ENCODE assay signal across 8 mouse cellular contexts in the genomic region with DNA sequence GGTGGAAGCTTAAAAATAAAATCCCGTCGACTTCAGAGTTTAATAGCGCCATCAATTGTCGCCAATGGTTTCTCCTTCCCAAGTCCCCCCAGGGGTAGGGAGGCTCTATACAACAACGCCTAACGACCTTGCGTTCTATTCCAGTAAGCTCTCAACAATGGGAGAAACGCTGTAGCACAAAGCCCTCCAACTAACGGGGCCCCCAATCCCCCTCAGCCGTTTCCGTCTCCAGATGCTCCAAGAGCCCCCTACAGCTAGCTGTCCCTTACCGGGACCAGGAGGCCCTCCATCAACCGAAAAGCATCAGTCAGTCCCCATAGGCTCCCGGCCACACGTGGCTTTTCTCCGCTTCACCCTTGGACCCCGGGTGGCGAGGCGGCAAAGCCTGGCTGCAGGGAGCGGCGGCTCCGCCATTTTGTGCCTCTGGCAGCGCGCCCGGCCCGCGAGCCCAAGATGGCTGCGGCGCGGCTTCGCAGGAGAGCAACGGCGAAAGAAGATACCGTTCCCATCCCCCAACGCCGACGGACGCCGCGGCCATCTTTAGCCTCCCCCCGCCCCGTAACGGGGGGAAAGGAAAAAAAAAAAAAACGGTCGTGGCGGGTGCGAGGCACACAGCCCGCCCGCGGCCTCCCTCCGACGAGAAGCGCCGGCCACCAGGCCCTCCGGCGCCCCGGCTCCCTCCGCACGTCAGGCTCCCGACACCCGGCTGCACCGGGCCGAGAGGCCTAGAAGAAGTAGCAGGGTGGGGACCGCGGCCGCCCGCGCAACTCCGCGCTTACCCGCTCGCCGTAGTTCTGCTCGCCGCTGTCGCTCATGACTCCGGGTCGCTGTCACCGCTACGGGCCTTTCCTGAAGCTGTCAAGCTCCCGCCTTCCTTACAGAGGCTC. TPM values are rescaled to one million over a fixed set of nuclear protein-coding genes. Genes with fewer than 3 reads are reported as not detected.
DNase-seq lines count a peak whose midpoint lies in the region; ATAC-seq and TF ChIP-seq lines count a peak whose summit lies in the region.

No protein-coding gene starts in this region.

- no peaks in the 10 kb centered on the region for H3K27me3 ChIP-seq in CH12.LX (replicated peaks)
- H3K27me3 ChIP-seq in forebrain, embryonic 12.5 days, result no peaks in the 10 kb centered on the region
- no peaks in the 10 kb centered on the region for H3K27me3 ChIP-seq in heart, postnatal 0 days (ENCODE audit: control insufficient read depth, insufficient read depth, low read length)
- H3K27me3 ChIP-seq in liver, embryonic 16.5 days (ENCODE audit: control insufficient read depth, insufficient read depth, low read depth, low read length), result no peaks in the 10 kb centered on the region
- H3K27me3 ChIP-seq in neural tube, embryonic 13.5 days, result no peaks in the 10 kb centered on the region

- TF ChIP-seq CTCF in CH12.LX (conservative IDR thresholded peaks at IDR 0.05 in 1 of 2, IDR thresholded peaks at IDR 0.05 in 1 of 2; ENCODE audit: low read depth in 2 of 2, low read length in 2 of 2), result no peak
- no peak for TF ChIP-seq CTCF in heart, postnatal 0 days (IDR thresholded peaks at IDR 0.05; ENCODE audit: low read depth)

- TF ChIP-seq EP300 in CH12.LX (IDR thresholded peaks at IDR 0.05; ENCODE audit: low read length), result no peak
- TF ChIP-seq EP300 in heart, postnatal 0 days (IDR thresholded peaks at IDR 0.05; ENCODE audit: low read depth), result 0 out of 2 replicates have a peak, but pooled peaks have one; percentile 37

- peak overlapping the region; percentile 72 to 98 (median 86) for H3K4me3 ChIP-seq in CH12.LX (replicated peaks in 1 of 3; ENCODE audit: low read depth in 2 of 3, low read length in 2 of 3, poor library complexity in 1 of 3)
- peak overlapping the region; percentile 91 for H3K4me3 ChIP-seq in forebrain, embryonic 12.5 days (replicated peaks)
- H3K4me3 ChIP-seq in heart, postnatal 0 days (ENCODE audit: low read depth, low read length), result peak overlapping the region; percentile 96
- H3K4me3 ChIP-seq in liver, embryonic 16.5 days (ENCODE audit: low read depth, low read length), result peak overlapping the region; percentile 89
- H3K4me3 ChIP-seq in neural tube, embryonic 13.5 days, result peak overlapping the region; percentile 96

- in situ Hi-C loops in CH12.LX (cut with MboI; ENCODE audit: low pct_ligation_motif_present, low pct_unique_long_range_greater_than_20kb, low sequenced_read_pairs), result no loop called here

- peaks cover 6 to 13% of the 10 kb centered on the region in 2 experiments; a peak in 3 of 4 replicates for H3K4me1 ChIP-seq in CH12.LX (ENCODE audit: control insufficient read depth in 1 of 2, insufficient read depth in 2 of 2)
- H3K4me1 ChIP-seq in forebrain, embryonic 12.5 days, result peaks cover 25% of the 10 kb centered on the region
- H3K4me1 ChIP-seq in heart, postnatal 0 days (ENCODE audit: control insufficient read depth, insufficient read depth), result peaks cover 25% of the 10 kb centered on the region
- H3K4me1 ChIP-seq in liver, embryonic 16.5 days (ENCODE audit: control insufficient read depth, low read depth, low read length), result peaks cover 24% of the 10 kb centered on the region
- peaks cover 37% of the 10 kb centered on the region for H3K4me1 ChIP-seq in neural tube, embryonic 13.5 days (replicated peaks)

- no peak for TF ChIP-seq RAD21 in CH12.LX (IDR thresholded peaks at IDR 0.05; ENCODE audit: low read depth, low read length)

- WGBS in forebrain, embryonic 12.5 days, result under 1% methylated on average over 81 of the region's 81 CpGs
- under 1% methylated on average over 56 of the region's 81 CpGs for WGBS in heart, postnatal 0 days
- WGBS in liver, embryonic 16.5 days (ENCODE audit: insufficient replicate concordance), result under 1% methylated on average over 75 of the region's 81 CpGs
- WGBS in neural tube, embryonic 13.5 days, result under 1% methylated on average over 58 of the region's 81 CpGs

- no peak for TF ChIP-seq POLR2A in CH12.LX (IDR thresholded peaks at IDR 0.05; ENCODE audit: low read depth, low read length)

- peak; percentile 76 for ATAC-seq in forebrain, embryonic 12.5 days (ENCODE audit: low FRiP score)
- ATAC-seq in heart, postnatal 0 days (ENCODE audit: insufficient read depth, low read depth), result peak; percentile 79
- peak; percentile 49 for ATAC-seq in liver, embryonic 16.5 days (ENCODE audit: low read depth)
- ATAC-seq in neural tube, embryonic 13.5 days (ENCODE audit: low read depth), result peak; percentile 76

- dilution Hi-C loops in CH12.LX (cut with MboI; ENCODE audit: extremely low pct_ligation_motif_present, extremely low pct_unique_long_range_greater_than_20kb, low sequenced_read_pairs), result no loop called here

- H3K79me2 ChIP-seq in CH12.LX (replicated peaks; ENCODE audit: control insufficient read depth, extremely low read depth, insufficient read depth, poor library complexity, severe bottlenecking), result peaks cover 48% of the 10 kb centered on the region

- no peaks in the 10 kb centered on the region for H3K9me3 ChIP-seq in CH12.LX (replicated peaks; ENCODE audit: low read length)
- H3K9me3 ChIP-seq in forebrain, embryonic 12.5 days, result no peaks in the 10 kb centered on the region
- H3K9me3 ChIP-seq in heart, postnatal 0 days (replicated peaks; ENCODE audit: control insufficient read depth, low read length), result no peaks in the 10 kb centered on the region
- H3K9me3 ChIP-seq in liver, embryonic 16.5 days (replicated peaks; ENCODE audit: control insufficient read depth, low read length), result no peaks in the 10 kb centered on the region
- no peaks in the 10 kb centered on the region for H3K9me3 ChIP-seq in neural tube, embryonic 13.5 days

- peak overlapping the region; percentile 79 for H3K9ac ChIP-seq in CH12.LX (ENCODE audit: insufficient read depth, low read depth)
- peak overlapping the region; percentile 98 for H3K9ac ChIP-seq in forebrain, embryonic 12.5 days
- peak overlapping the region; percentile 94 for H3K9ac ChIP-seq in heart, postnatal 0 days (replicated peaks; ENCODE audit: low read depth, low read length)
- peak overlapping the region; percentile 88 for H3K9ac ChIP-seq in liver, embryonic 16.5 days (ENCODE audit: low read depth, low read length)
- H3K9ac ChIP-seq in neural tube, embryonic 13.5 days, result peak overlapping the region; percentile 98

- peak overlapping the region; percentile 84 for H3K27ac ChIP-seq in CH12.LX (ENCODE audit: insufficient read depth, low read depth)
- H3K27ac ChIP-seq in forebrain, embryonic 12.5 days, result peak overlapping the region; percentile 98
- H3K27ac ChIP-seq in heart, postnatal 0 days (ENCODE audit: low read depth), result peak overlapping the region; percentile 98
- peak overlapping the region; percentile 90 for H3K27ac ChIP-seq in liver, embryonic 16.5 days (ENCODE audit: low read length)
- peak overlapping the region; percentile 98 for H3K27ac ChIP-seq in neural tube, embryonic 13.5 days (replicated peaks)

- peaks cover 0 to 21% of the 10 kb centered on the region in 2 experiments for H3K36me3 ChIP-seq in CH12.LX (replicated peaks in 1 of 2; ENCODE audit: control insufficient read depth in 1 of 2, insufficient read depth in 1 of 2, low read length in 1 of 2)
- H3K36me3 ChIP-seq in forebrain, embryonic 12.5 days (replicated peaks), result no peaks in the 10 kb centered on the region
- H3K36me3 ChIP-seq in heart, postnatal 0 days (replicated peaks; ENCODE audit: control insufficient read depth, insufficient read depth, low read length), result no peaks in the 10 kb centered on the region
- no peaks in the 10 kb centered on the region; the same call in 1 of the 2 replicates for H3K36me3 ChIP-seq in liver, embryonic 16.5 days (ENCODE audit: control insufficient read depth, insufficient read depth)
- H3K36me3 ChIP-seq in neural tube, embryonic 13.5 days, result no peaks in the 10 kb centered on the region

- DNase-seq in CH12.LX (ENCODE audit: extremely low read depth), result peak; percentile 88
- peak; percentile 50 for DNase-seq in c-Kit-positive CD71-positive TER-119-negative erythroid progenitor cells, embryonic 14.5 days (ENCODE audit: low read depth)
- peak; percentile 89 for DNase-seq in heart, postnatal 0 days (ENCODE audit: low spot score)
- peak; percentile 91 to 95 for DNase-seq in kidney, postnatal 4 days
- peak; percentile 47 for DNase-seq in telencephalon, adult 2 months (ENCODE audit: low read depth, low spot score)

- no peak overlapping the region for H3K4me2 ChIP-seq in CH12.LX (ENCODE audit: insufficient read depth, low read depth, poor library complexity, severe bottlenecking)
- peak overlapping the region; percentile 77 for H3K4me2 ChIP-seq in forebrain, embryonic 12.5 days
- peak overlapping the region; percentile 70 for H3K4me2 ChIP-seq in heart, postnatal 0 days (ENCODE audit: low read depth, low read length)
- H3K4me2 ChIP-seq in liver, embryonic 16.5 days (ENCODE audit: low read depth, low read length), result peak overlapping the region; percentile 73
- peak overlapping the region; percentile 92 for H3K4me2 ChIP-seq in neural tube, embryonic 13.5 days

TF ChIP-seq in CH12.LX, 34 proteins besides CTCF, POLR2A, EP300 and RAD21 (continues in another document):
- no peak; the same call in 1 of the 2 replicates for TF ChIP-seq CHD1 (IDR thresholded peaks at IDR 0.05; ENCODE audit: low read depth, low read length)
- TF ChIP-seq NELFE (IDR thresholded peaks at IDR 0.05; ENCODE audit: low read depth, low read length), result no peak
- TF ChIP-seq USF1 (IDR thresholded peaks at IDR 0.05; ENCODE audit: low read depth, low read length), result 0 out of 2 replicates have a peak, but pooled peaks have one; percentile 1
- 0 out of 2 replicates have a peak, but pooled peaks have one; percentile 10 for TF ChIP-seq TBP (conservative IDR thresholded peaks at IDR 0.05; ENCODE audit: low read depth, low read length)
- TF ChIP-seq JUND (conservative IDR thresholded peaks at IDR 0.05; ENCODE audit: low read depth, low read length), result no peak
- TF ChIP-seq SIN3A (IDR thresholded peaks at IDR 0.05; ENCODE audit: low read length), result no peak
- no peak for TF ChIP-seq KAT2A (IDR thresholded peaks at IDR 0.05; ENCODE audit: insufficient replicate concordance, low read length)
- no peak for TF ChIP-seq GABPA (IDR thresholded peaks at IDR 0.05; ENCODE audit: insufficient replicate concordance, low read depth, low read length)
- TF ChIP-seq ZNF384 (IDR thresholded peaks at IDR 0.05; ENCODE audit: low read depth, low read length), result peak; percentile 93
- no peak for TF ChIP-seq ZKSCAN1 (IDR thresholded peaks at IDR 0.05; ENCODE audit: borderline replicate concordance, low read depth, low read length)
- no peak; the same call in 1 of the 2 replicates for TF ChIP-seq MAX (IDR thresholded peaks at IDR 0.05; ENCODE audit: low read length)

RNA-seq across cellular contexts. Expression of gene Tra2b, which starts 0.6 kb away (rescaled TPM):
- total RNA-seq in CH12.LX (2012; rRNA removed) (216 and 311 TPM in 2 replicates), CH12.LX (2014; rRNA removed) (272 and 304 TPM in 2 replicates)
- 392 and 405 TPM in 2 replicates for polyA plus RNA-seq in CH12.LX (2012; ENCODE audit: insufficient read length, low read depth)
- polyA plus RNA-seq in forebrain, embryonic 12.5 days (2016; fragmentation: Nextera tagmentation; extraction: Ambion mirVana), result 465 and 492 TPM in 2 replicates
- 56.7 and 97.9 TPM in 2 replicates for total RNA-seq in heart, postnatal 0 days (2014; rRNA removed; ENCODE audit: low replicate concordance)
- 123 and 125 TPM in 2 replicates for polyA plus RNA-seq in heart, postnatal 0 days (2015; fragmentation: Nextera tagmentation; extraction: Ambion mirVana)
- 126 and 138 TPM in 2 replicates for polyA plus RNA-seq in liver, embryonic 16.5 days (2015; fragmentation: Nextera tagmentation; extraction: Ambion mirVana)
- 292 and 340 TPM in 2 replicates for polyA plus RNA-seq in neural tube, embryonic 13.5 days (2015; fragmentation: Nextera tagmentation; extraction: Ambion mirVana)

Comparison
In these comparisons a context has a peak if more than half of its experiments do, and no peak if none do; other contexts are left out.
1. Peak in every context shown above with its lines: DNase-seq, ATAC-seq, H3K4me3 ChIP-seq and H3K27ac ChIP-seq.